ENCODE assay signal across 8 mouse cellular contexts in genomic region chr7:128860141-128860540, GRCm38 (mm10).
A peak's percentile ranks its signal among the peaks of the same experiment; 100 is the strongest.
DNase-seq lines count a peak whose midpoint lies in the region; ATAC-seq and TF ChIP-seq lines count a peak whose summit lies in the region.

No protein-coding gene starts in this region.

- no peak overlapping the region for H3K4me2 ChIP-seq in midbrain, embryonic 15.5 days
- H3K4me2 ChIP-seq in limb, embryonic 14.5 days (replicated peaks; ENCODE audit: low read depth, low read length, severe bottlenecking) = no peak overlapping the region
- no peak overlapping the region for H3K4me2 ChIP-seq in neural tube, embryonic 12.5 days (replicated peaks)

- H3K4me1 ChIP-seq in midbrain, embryonic 10.5 days = no peaks in the 10 kb centered on the region
- H3K4me1 ChIP-seq in midbrain, embryonic 15.5 days = no peaks in the 10 kb centered on the region
- H3K4me1 ChIP-seq in limb, embryonic 14.5 days (ENCODE audit: control insufficient read depth, insufficient read depth, low read length) = no peaks in the 10 kb centered on the region
- no peaks in the 10 kb centered on the region for H3K4me1 ChIP-seq in neural tube, embryonic 12.5 days

- 2% methylated on average over 3 of the region's 3 CpGs for WGBS in midbrain, embryonic 10.5 days
- WGBS in midbrain, embryonic 15.5 days = 2% methylated on average over 3 of the region's 3 CpGs
- 3% methylated on average over 3 of the region's 3 CpGs for WGBS in limb, embryonic 14.5 days
- WGBS in neural tube, embryonic 12.5 days = 3% methylated on average over 3 of the region's 3 CpGs

- no peak overlapping the region for H3K27ac ChIP-seq in midbrain, embryonic 10.5 days (replicated peaks)
- H3K27ac ChIP-seq in midbrain, embryonic 15.5 days = no peak overlapping the region
- no peak overlapping the region for H3K27ac ChIP-seq in limb, embryonic 14.5 days (replicated peaks; ENCODE audit: low read depth, low read length)
- no peak overlapping the region for H3K27ac ChIP-seq in neural tube, embryonic 12.5 days

- no peaks in the 10 kb centered on the region for H3K36me3 ChIP-seq in midbrain, embryonic 10.5 days
- H3K36me3 ChIP-seq in midbrain, embryonic 15.5 days (replicated peaks) = no peaks in the 10 kb centered on the region
- no peaks in the 10 kb centered on the region for H3K36me3 ChIP-seq in limb, embryonic 14.5 days (ENCODE audit: control insufficient read depth, insufficient read depth, low read length)
- H3K36me3 ChIP-seq in neural tube, embryonic 12.5 days = no peaks in the 10 kb centered on the region

- H3K27me3 ChIP-seq in midbrain, embryonic 10.5 days (ENCODE audit: low read depth, poor library complexity, severe bottlenecking) = no peaks in the 10 kb centered on the region
- no peaks in the 10 kb centered on the region for H3K27me3 ChIP-seq in midbrain, embryonic 15.5 days (replicated peaks)
- no peaks in the 10 kb centered on the region for H3K27me3 ChIP-seq in limb, embryonic 14.5 days (ENCODE audit: control insufficient read depth, insufficient read depth, low read length)
- H3K27me3 ChIP-seq in neural tube, embryonic 12.5 days (replicated peaks) = no peaks in the 10 kb centered on the region

- no peak overlapping the region for H3K4me3 ChIP-seq in midbrain, embryonic 10.5 days
- H3K4me3 ChIP-seq in midbrain, embryonic 15.5 days = no peak overlapping the region
- no peak overlapping the region for H3K4me3 ChIP-seq in limb, embryonic 14.5 days (replicated peaks; ENCODE audit: low read length)
- no peak overlapping the region for H3K4me3 ChIP-seq in neural tube, embryonic 12.5 days

- ATAC-seq in midbrain, embryonic 15.5 days (replicated peaks) = no peak
- ATAC-seq in frontal cortex, adult (ENCODE audit: low TSS enrichment) = peak; percentile 74; the same call in 1 of the 2 replicates
- no peak for ATAC-seq in limb, embryonic 14.5 days (ENCODE audit: low FRiP score, low read depth)
- ATAC-seq in neural tube, embryonic 12.5 days (ENCODE audit: low FRiP score, low read depth) = 0 out of 2 replicates have a peak, but pooled peaks have one; percentile 44

- peak; percentile 65 for DNase-seq in midbrain, embryonic 10.5 days (ENCODE audit: low spot score)
- DNase-seq in cerebellum, adult 18-20 months = peak; percentile 36 to 53
- peak; percentile 65 for DNase-seq in kidney, adult 9 months
- peak; percentile 79 for DNase-seq in limb, embryonic 14.5 days (ENCODE audit: low spot score)
- peak; percentile 50 for DNase-seq in thymus, postnatal 14 days

- H3K9me3 ChIP-seq in midbrain, embryonic 10.5 days (replicated peaks) = no peaks in the 10 kb centered on the region
- no peaks in the 10 kb centered on the region for H3K9me3 ChIP-seq in midbrain, embryonic 15.5 days
- no peaks in the 10 kb centered on the region for H3K9me3 ChIP-seq in limb, embryonic 14.5 days (ENCODE audit: control insufficient read depth, low read length)
- H3K9me3 ChIP-seq in neural tube, embryonic 12.5 days = no peaks in the 10 kb centered on the region

- H3K9ac ChIP-seq in midbrain, embryonic 15.5 days = no peak overlapping the region
- no peak overlapping the region for H3K9ac ChIP-seq in limb, embryonic 14.5 days (ENCODE audit: low read depth, low read length, severe bottlenecking)
- H3K9ac ChIP-seq in neural tube, embryonic 12.5 days = no peak overlapping the region

- no peak for TF ChIP-seq POLR2A in limb, embryonic 14.5 days (IDR thresholded peaks at IDR 0.05; ENCODE audit: borderline replicate concordance, extremely low read depth, insufficient read depth, insufficient read length)

Comparison
In these comparisons a context has a peak if more than half of its experiments do, and no peak if none do; other contexts are left out.
1. ATAC-seq: peak in frontal cortex, adult (single experiment) and neural tube, embryonic 12.5 days (single experiment); none in midbrain, embryonic 15.5 days (single experiment) and limb, embryonic 14.5 days (single experiment).
2. Peak in every context shown above with its lines, with median percentiles within 50 percentile points of each other: DNase-seq.